Mouse (Mus musculus) forelimb bud, embryonic 11.5 days (tissue): Measurements from ENCODE around the gene Tceal1.

Source experiments
- DNase-seq: peaks from one replicate; pipeline ENCODE4 v3.0.0-alpha.2; 2012; ENCODE audit warnings: low read depth, low spot score

The Tceal1 gene

GRCm38 (mm10) chrX:136749329-136749728 is 41.5 kb downstream of the Tceal1 start:
- no peak for DNase-seq

GRCm38 (mm10) chrX:136755464-136755863 is 47.7 kb downstream of the Tceal1 start:
- DNase-seq = no peak
